Mouse (Mus musculus): ENCODE measurements around the gene Rbpj. TPM values are rescaled to one million over a fixed set of nuclear protein-coding genes. Genes with fewer than 3 reads are reported as not detected.
"Not testable (repeated sequence)": the region's sequence is repeated elsewhere in the genome, so short reads cannot be mapped to it uniquely, and the experiment has no call there.

Gene Rbpj
- total RNA-seq, 2 experiments from 2014 or later: 21.4 to 27.7 TPM

GRCm38 (mm10) chr5:53511426-53511825 is 45.5 kb downstream of the Rbpj start:
- DNase-seq: no peak

GRCm38 (mm10) chr5:53514959-53515612 is 49.1 kb downstream of the Rbpj start:
- no peak for DNase-seq

GRCm38 (mm10) chr5:53516482-53516881 is 50.5 kb downstream of the Rbpj start:
- DNase-seq: no peak

GRCm38 (mm10) chr5:53517802-53518201 is 51.9 kb downstream of the Rbpj start:
- no peak for DNase-seq

- no peak for DNase-seq
Observed at GRCm38 (mm10) chr5:53519131-53519530, 53.2 kb downstream of the Rbpj start.

GRCm38 (mm10) chr5:53519998-53520577 is 54.1 kb downstream of the Rbpj start:
- no peak for DNase-seq

- peak; percentile 20 to 44 for DNase-seq
Observed at GRCm38 (mm10) chr5:53523046-53523445, 57.1 kb downstream of the Rbpj start.

- no peak for DNase-seq
Observed at GRCm38 (mm10) chr5:53524162-53524561, 58.2 kb downstream of the Rbpj start.

GRCm38 (mm10) chr5:53524831-53525230 is 58.9 kb downstream of the Rbpj start:
- DNase-seq: no peak

GRCm38 (mm10) chr5:53525305-53526069 is 59.5 kb downstream of the Rbpj start:
- DNase-seq: peak; percentile 51 to 65

GRCm38 (mm10) chr5:53526070-53526430 is 60.1 kb downstream of the Rbpj start:
- no peak for DNase-seq

- no peak for DNase-seq
Observed at GRCm38 (mm10) chr5:53529846-53530245, 63.9 kb downstream of the Rbpj start.

GRCm38 (mm10) chr5:53535096-53535495 is 69.1 kb downstream of the Rbpj start:
- DNase-seq: no peak

GRCm38 (mm10) chr5:53536635-53537554 is 70.9 kb downstream of the Rbpj start:
- DNase-seq: no peak

- DNase-seq: no peak
Observed at GRCm38 (mm10) chr5:53539860-53540633, 74.1 kb downstream of the Rbpj start.

- no peak for DNase-seq
Observed at GRCm38 (mm10) chr5:53542073-53542472, 76.1 kb downstream of the Rbpj start.

GRCm38 (mm10) chr5:53543399-53543798 is 77.4 kb downstream of the Rbpj start:
- DNase-seq: no peak

GRCm38 (mm10) chr5:53543945-53544344 is 78.0 kb downstream of the Rbpj start:
- DNase-seq: no peak

GRCm38 (mm10) chr5:53546440-53546839 is 80.5 kb downstream of the Rbpj start:
- DNase-seq: no peak

GRCm38 (mm10) chr5:53546979-53547472 is 81.1 kb downstream of the Rbpj start:
- no peak for DNase-seq

- not testable (repeated sequence) for DNase-seq
Observed at GRCm38 (mm10) chr5:53550329-53550728, 84.4 kb downstream of the Rbpj start.

GRCm38 (mm10) chr5:53551394-53551793 is 85.4 kb downstream of the Rbpj start:
- DNase-seq: no peak

Measured in layer of hippocampus, postnatal 36 days (tissue).